Mouse (Mus musculus) embryonic fibroblast, embryonic 13.5 days (primary cell): ENCODE results near the gene Col1a2.

Experiments used
- CTCF ChIP-seq: IDR thresholded peaks from 2 replicates; pipeline ENCODE4 v1.5.1; 2011; ENCODE audit warnings: mild to moderate bottlenecking, control low read depth, low read length, moderate library complexity, borderline replicate concordance; ENCODE audit not compliant: insufficient read depth
- POLR2A ChIP-seq: IDR thresholded peaks from 2 replicates; pipeline ENCODE4 v1.6.1; 2011; ENCODE audit warnings: low read depth, mild to moderate bottlenecking, control low read depth, low read length, moderate library complexity

DNA sequence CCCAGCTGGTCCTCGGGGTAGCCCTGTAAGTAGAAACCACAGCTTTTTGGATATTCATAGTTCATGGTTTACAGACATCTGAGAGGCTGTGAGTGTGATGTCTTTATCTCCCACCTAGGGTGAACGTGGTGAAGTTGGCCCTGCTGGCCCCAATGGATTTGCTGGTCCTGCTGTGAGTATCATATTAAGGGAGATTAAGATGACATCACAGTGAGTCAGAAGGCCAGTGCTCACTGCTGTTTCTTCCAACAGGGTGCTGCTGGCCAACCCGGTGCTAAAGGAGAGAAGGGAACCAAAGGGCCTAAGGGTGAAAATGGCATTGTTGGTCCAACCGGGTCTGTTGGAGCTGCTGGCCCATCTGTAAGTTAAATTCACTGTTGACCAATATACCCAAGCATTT is 26.4 kb downstream of the Col1a2 start:
- TF ChIP-seq CTCF (no peak), POLR2A (no peak)
